Mouse (Mus musculus) left cerebral cortex, postnatal 14 days (tissue): ENCODE data around the gene Tcap. TPM values are rescaled to one million over a fixed set of nuclear protein-coding genes. Genes with fewer than 3 reads are reported as not detected.

Source experiments
- DNase-seq, 2 experiments: peaks; one replicate each; pipeline ENCODE4 v3.0.0; 2021 to 2022; ENCODE audit warnings: low spot score in 2 of 2, mixed read lengths in 1 of 2
- intact Hi-C: fragments of 180-260 bp; cut with DNase I; formaldehyde crosslinking; loops from one replicate; pipeline ENCODE4 v1.15.1; 2025
- total RNA-seq, 2 experiments: library from RNA; stranded (reverse); gene quantifications; 2 replicates each; pipeline ENCODE4 v1.2.3; 2021

Gene Tcap
- total RNA-seq, 2 experiments from 2014 or later: 8.8 to 13.1 TPM

GRCm38 (mm10) chr11:98352272-98352990, 31.2 kb upstream of the Tcap start:
- no peak for DNase-seq
- intact Hi-C loops: no loop called here

GRCm38 (mm10) chr11:98353651-98354211, 29.9 kb upstream of the Tcap start:
- DNase-seq: no peak
- intact Hi-C loops: no loop called here

GRCm38 (mm10) chr11:98354445-98354844, 29.2 kb upstream of the Tcap start:
- intact Hi-C loops: no loop called here
- DNase-seq: peak in 1 of 2 experiments; percentile 73

GRCm38 (mm10) chr11:98355732-98356299, 27.8 kb upstream of the Tcap start:
- peak; percentile 73 to 80 for DNase-seq
- intact Hi-C loops: no loop called here

GRCm38 (mm10) chr11:98356625-98357394, 26.8 kb upstream of the Tcap start:
- intact Hi-C loops: no loop called here
- DNase-seq: no peak

- no peak for DNase-seq
- intact Hi-C loops: no loop called here
Observed at GRCm38 (mm10) chr11:98357396-98358160, 26.0 kb upstream of the Tcap start.

GRCm38 (mm10) chr11:98358161-98359083, 25.2 kb upstream of the Tcap start, which contains the start of gene Stard3:
Gene Stard3, plus strand, starts transcription at chr11:98358368.
- intact Hi-C loops: no loop called here

GRCm38 (mm10) chr11:98360866-98361521, 22.6 kb upstream of the Tcap start:
- no peak for DNase-seq
- intact Hi-C loops: no loop called here

More at GRCm38 (mm10) chr11:98358161-98359083, 25.2 kb upstream of the Tcap start, which contains the start of gene Stard3:
- DNase-seq: peak; percentile 87

- DNase-seq: no peak
- intact Hi-C loops: no loop called here
Observed at GRCm38 (mm10) chr11:98363817-98364216, 19.8 kb upstream of the Tcap start.

GRCm38 (mm10) chr11:98364410-98364809, 19.2 kb upstream of the Tcap start:
- intact Hi-C loops: no loop called here
- DNase-seq: no peak

- no peak for DNase-seq
- intact Hi-C loops: no loop called here
Observed at GRCm38 (mm10) chr11:98366290-98366689, 17.3 kb upstream of the Tcap start.

GRCm38 (mm10) chr11:98367171-98367862, 16.3 kb upstream of the Tcap start:
- intact Hi-C loops: no loop called here
- DNase-seq: peak; percentile 53 to 56

GRCm38 (mm10) chr11:98367863-98368186, 15.8 kb upstream of the Tcap start:
- intact Hi-C loops: no loop called here
- DNase-seq: no peak

GRCm38 (mm10) chr11:98369337-98369736, 14.3 kb upstream of the Tcap start:
- no peak for DNase-seq
- intact Hi-C loops: no loop called here

- intact Hi-C loops: no loop called here
Observed at GRCm38 (mm10) chr11:98370588-98370987, 13.0 kb upstream of the Tcap start.

GRCm38 (mm10) chr11:98371556-98372240, 11.9 kb upstream of the Tcap start:
- intact Hi-C loops: loop anchor here (2.0 kb wide), 1 partner anchor 27 kb away; no protein-coding TSS in a partner anchor
- no peak for DNase-seq

More at GRCm38 (mm10) chr11:98370588-98370987, 13.0 kb upstream of the Tcap start:
- no peak for DNase-seq

GRCm38 (mm10) chr11:98372406-98372805, 11.2 kb upstream of the Tcap start:
- DNase-seq: peak; percentile 54 to 72
- intact Hi-C loops: loop anchor here (2.0 kb wide), 1 partner anchor 28 kb away; no protein-coding TSS in a partner anchor
